Mouse (Mus musculus) embryonic facial prominence, embryonic 12.5 days (tissue): ENCODE measurements around the gene Olfr1310. TPM values are rescaled to one million over a fixed set of nuclear protein-coding genes. Genes with fewer than 3 reads are reported as not detected.
"Not testable (repeated sequence)": the region's sequence is repeated elsewhere in the genome, so short reads cannot be mapped to it uniquely, and the experiment has no call there.

ENCODE experiments used
- ATAC-seq: fragments of 200-750 bp; cut with Nextera tagmentation; 2 replicates; pipeline ENCODE4 v1.8.0; 2017; ENCODE audit not compliant: insufficient number of reproducible peaks, insufficient read depth, low FRiP score, low TSS enrichment
- H3K27ac ChIP-seq: fragments of 300-500 bp; sonication (generic); 2 replicates; pipeline ENCODE4 v1.5.1; 2016; ENCODE audit warnings: mild to moderate bottlenecking
- H3K27me3 ChIP-seq: fragments of 300-500 bp; sonication (generic); 2 replicates; pipeline ENCODE4 v1.6.1; 2016; ENCODE audit warnings: mild to moderate bottlenecking, moderate library complexity
- H3K36me3 ChIP-seq: fragments of 300-500 bp; sonication (generic); 2 replicates; pipeline ENCODE4 v1.6.1; 2016; ENCODE audit warnings: mild to moderate bottlenecking
- H3K4me1 ChIP-seq: fragments of 300-500 bp; sonication (generic); 2 replicates; pipeline ENCODE4 v1.6.1; 2016
- H3K4me2 ChIP-seq: fragments of 300-500 bp; sonication (generic); replicated peaks from 2 replicates; pipeline ENCODE4 v1.6.1; 2016; ENCODE audit warnings: mild to moderate bottlenecking, moderate library complexity
- H3K4me3 ChIP-seq: fragments of 300-500 bp; sonication (generic); 2 replicates; pipeline ENCODE4 v1.5.1; 2016; ENCODE audit warnings: mild to moderate bottlenecking
- H3K9ac ChIP-seq: fragments of 300-500 bp; sonication (generic); 2 replicates; pipeline ENCODE4 v1.6.1; 2016; ENCODE audit warnings: mild to moderate bottlenecking, moderate library complexity
- H3K9me3 ChIP-seq: fragments of 300-500 bp; sonication (generic); 2 replicates; pipeline ENCODE4 v1.6.1; 2016; ENCODE audit warnings: mild to moderate bottlenecking, moderate library complexity
- WGBS: fragments of 180-500 bp; shearing (Covaris S2); methylation state at CpG from one replicate; pipeline ENCODE4 v1.1.7; 2016; 5-methylcytosine and 5-hydroxymethylcytosine counted together
- polyA plus RNA-seq: library from polyadenylated mRNA; unstranded; fragments of >200 nt; fragmentation: Nextera tagmentation; extraction: Ambion mirVana; gene quantifications from 2 replicates; pipeline ENCODE4 v1.2.1, GENCODE M21; 2016

Gene Olfr1310
- not detected in 2 replicates for polyA plus RNA-seq

- Histone ChIP-seq H3K9ac (no peak within 1 kb of the TSS), H3K4me1 (no peaks in the 10 kb centered on the region), H3K4me3 (no peak within 1 kb of the TSS), H3K9me3 (no peaks in the 10 kb centered on the region), H3K27ac (no peak within 1 kb of the TSS), H3K27me3 (no peaks in the 10 kb centered on the region), H3K36me3 (no peaks in the 10 kb centered on the region), H3K4me2 (no peak within 1 kb of the TSS)
- no peak for ATAC-seq
These were observed at the start of gene Olfr1310 for GRCm38 (mm10) chr2:112012608-112013007. Gene Olfr1310 (minus strand): TSS chr2:112012708.

GRCm38 (mm10) chr2:112050138-112050537 lies 37.6 kb upstream of the Olfr1310 start, which contains the start of gene Olfr1312:
Gene Olfr1312 (minus strand): TSS chr2:112050238.
- H3K4me2 ChIP-seq: no peak within 1 kb of the TSS
- H3K9ac ChIP-seq: no peak within 1 kb of the TSS
- H3K27ac ChIP-seq: no peak within 1 kb of the TSS
- H3K9me3 ChIP-seq: no peaks in the 10 kb centered on the region
- WGBS: 24% methylated on average over 1 of the region's 1 CpGs
- H3K4me3 ChIP-seq: no peak within 1 kb of the TSS
- no peak for ATAC-seq
- H3K27me3 ChIP-seq: no peaks in the 10 kb centered on the region
- H3K4me1 ChIP-seq: no peaks in the 10 kb centered on the region
- H3K36me3 ChIP-seq: no peaks in the 10 kb centered on the region

- not testable (repeated sequence) for ATAC-seq, H3K27me3 ChIP-seq, H3K4me2 ChIP-seq, H3K9me3 ChIP-seq, H3K4me1 ChIP-seq, H3K4me3 ChIP-seq, H3K36me3 ChIP-seq, H3K9ac ChIP-seq, H3K27ac ChIP-seq
- 50% methylated on average over 6 of the region's 6 CpGs for WGBS
These were observed 14.5 kb upstream of the Olfr1310 start for GRCm38 (mm10) chr2:112026971-112027370.

- Histone ChIP-seq H3K4me1 (no peaks in the 10 kb centered on the region), H3K4me3 (no peak within 1 kb of the TSS), H3K27me3 (no peaks in the 10 kb centered on the region), H3K9me3 (no peaks in the 10 kb centered on the region), H3K27ac (no peak within 1 kb of the TSS), H3K4me2 (no peak within 1 kb of the TSS), H3K9ac (no peak within 1 kb of the TSS), H3K36me3 (no peaks in the 10 kb centered on the region)
- WGBS: 85% methylated on average over 2 of the region's 2 CpGs
- ATAC-seq: no peak
These were observed 11.8 kb upstream of the Olfr1310 start, which contains the start of gene Olfr1311 for GRCm38 (mm10) chr2:112024312-112024711. Gene Olfr1311 (minus strand): TSS chr2:112024412.

- Histone ChIP-seq H3K4me1 (no peaks in the 10 kb centered on the region), H3K27ac (no peak overlapping the region), H3K9ac (no peak overlapping the region), H3K9me3 (no peaks in the 10 kb centered on the region), H3K27me3 (no peaks in the 10 kb centered on the region), H3K36me3 (no peaks in the 10 kb centered on the region), H3K4me2 (no peak overlapping the region), H3K4me3 (no peak overlapping the region)
- no peak for ATAC-seq
- WGBS: 78% methylated on average over 3 of the region's 3 CpGs
These were observed 2.4 kb upstream of the Olfr1310 start for GRCm38 (mm10) chr2:112014900-112015299.

GRCm38 (mm10) chr2:111990181-111990580 lies 22.3 kb downstream of the Olfr1310 start, which contains the start of gene Olfr1309:
Gene Olfr1309 (minus strand): TSS chr2:111990281.
- Histone ChIP-seq H3K27ac (no peak within 1 kb of the TSS), H3K9me3 (no peaks in the 10 kb centered on the region), H3K4me3 (no peak within 1 kb of the TSS), H3K36me3 (no peaks in the 10 kb centered on the region), H3K9ac (no peak within 1 kb of the TSS), H3K4me2 (no peak within 1 kb of the TSS), H3K4me1 (no peaks in the 10 kb centered on the region), H3K27me3 (no peaks in the 10 kb centered on the region)
- no peak for ATAC-seq
- 71% methylated on average over 1 of the region's 1 CpGs for WGBS

- no peak for ATAC-seq
- Histone ChIP-seq H3K9ac (no peak within 1 kb of the TSS), H3K36me3 (no peaks in the 10 kb centered on the region), H3K27ac (no peak within 1 kb of the TSS), H3K4me3 (no peak within 1 kb of the TSS), H3K4me2 (no peak within 1 kb of the TSS), H3K9me3 (no peaks in the 10 kb centered on the region), H3K4me1 (no peaks in the 10 kb centered on the region), H3K27me3 (no peaks in the 10 kb centered on the region)
- WGBS: 53% methylated on average over 1 of the region's 1 CpGs
These were observed 47.7 kb downstream of the Olfr1310 start, which contains the start of gene Olfr1308 for GRCm38 (mm10) chr2:111964844-111965243. Gene Olfr1308 (minus strand): TSS chr2:111964944.

Other genes with a start within 250 kb of the Olfr1310 start
- not detected in 2 replicates for gene Olfr1302, start 235.3 kb downstream of the Olfr1310 start, polyA plus RNA-seq
- gene Olfr1303, start 192.4 kb downstream of the Olfr1310 start, polyA plus RNA-seq: not detected in 2 replicates
- gene Olfr1305, start 135.6 kb downstream of the Olfr1310 start, polyA plus RNA-seq: not detected in 2 replicates
- gene Olfr1306, start 96.4 kb downstream of the Olfr1310 start, polyA plus RNA-seq: not detected in 2 replicates
- gene Olfr1307, start 63.3 kb downstream of the Olfr1310 start, polyA plus RNA-seq: not detected in 2 replicates
- gene Olfr1308, start 47.8 kb downstream of the Olfr1310 start, polyA plus RNA-seq: not detected in 2 replicates
- not detected in 2 replicates for gene Olfr1309, start 22.4 kb downstream of the Olfr1310 start, polyA plus RNA-seq
- not detected in 2 replicates for gene Olfr1311, start 11.7 kb upstream of the Olfr1310 start, polyA plus RNA-seq
- not detected in 2 replicates for gene Olfr1312, start 37.5 kb upstream of the Olfr1310 start, polyA plus RNA-seq
- gene Olfr1313, start 65.1 kb upstream of the Olfr1310 start, polyA plus RNA-seq: not detected in 2 replicates
- gene Olfr1314, start 84.1 kb upstream of the Olfr1310 start, polyA plus RNA-seq: not detected in 2 replicates
- not detected in 2 replicates for gene Olfr1315-ps1, start 102.7 kb upstream of the Olfr1310 start, polyA plus RNA-seq
- gene Olfr1316, start 122.3 kb upstream of the Olfr1310 start, polyA plus RNA-seq: not detected in 2 replicates
- not detected in 2 replicates for gene Olfr1317, start 127.6 kb upstream of the Olfr1310 start, polyA plus RNA-seq
- not detected in 2 replicates for gene Olfr1318, start 141.5 kb upstream of the Olfr1310 start, polyA plus RNA-seq
- 15.1 and 17.7 TPM in 2 replicates for gene Lpcat4, start 226.8 kb upstream of the Olfr1310 start, polyA plus RNA-seq
- gene Nutm1, start 246.6 kb upstream of the Olfr1310 start, polyA plus RNA-seq: not detected in 2 replicates
- 169 and 180 TPM in 2 replicates for gene Nop10, start 249.2 kb upstream of the Olfr1310 start, polyA plus RNA-seq